Mouse (Mus musculus): Measurements from ENCODE around the gene Mamstr. TPM values are rescaled to one million over a fixed set of nuclear protein-coding genes. Genes with fewer than 3 reads are reported as not detected.

Gene Mamstr
- 5.6 and 6.5 TPM in 2 replicates for total RNA-seq (2014; rRNA removed; ENCODE audit: low replicate concordance)
- polyA plus RNA-seq (2015; fragmentation: Nextera tagmentation; extraction: Ambion mirVana): 7.2 and 7.7 TPM in 2 replicates

DNA sequence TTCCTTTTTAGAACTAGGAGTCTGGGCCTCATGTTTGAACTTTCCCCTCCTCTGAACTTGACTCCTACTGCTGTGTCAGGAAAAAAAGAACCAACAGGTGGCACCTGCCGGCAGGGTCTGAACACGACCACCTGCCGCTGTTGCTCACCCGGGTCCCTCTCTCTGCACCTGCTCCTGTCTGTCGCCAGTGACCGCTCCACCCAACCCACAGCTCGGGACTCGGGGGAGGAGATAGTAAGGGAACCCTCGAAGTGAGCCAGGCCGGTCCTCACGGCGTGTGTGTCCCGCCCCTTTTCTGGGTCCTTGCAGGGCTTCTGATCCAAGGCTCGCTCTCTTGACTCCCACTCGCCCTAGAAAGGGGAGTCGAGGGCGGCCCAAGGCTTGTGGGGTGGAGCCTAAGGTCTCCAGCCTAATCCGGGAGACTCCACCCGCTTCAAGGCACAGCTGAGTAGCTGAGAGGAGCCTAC, at the start of gene Mamstr:
Gene Mamstr (plus strand): TSS at position 417 of the 467 bp plus-strand sequence.
- no peak for TF ChIP-seq EP300 (IDR thresholded peaks at IDR 0.05; ENCODE audit: low read depth)
- TF ChIP-seq CTCF (IDR thresholded peaks at IDR 0.05; ENCODE audit: low read depth): no peak
- H3K9ac ChIP-seq (replicated peaks; ENCODE audit: low read depth, low read length): no peak within 1 kb of the TSS
- peak within 1 kb of the TSS; percentile 76 for H3K27ac ChIP-seq (ENCODE audit: low read depth)
- no peaks in the 10 kb centered on the region for H3K27me3 ChIP-seq (ENCODE audit: control insufficient read depth, insufficient read depth, low read length)
- no peaks in the 10 kb centered on the region for H3K9me3 ChIP-seq (replicated peaks; ENCODE audit: control insufficient read depth, low read length)
- DNase-seq (ENCODE audit: low spot score) (no peak), ATAC-seq (ENCODE audit: insufficient read depth, low read depth) (no peak)
- peaks cover 17% of the 10 kb centered on the region for H3K36me3 ChIP-seq (replicated peaks; ENCODE audit: control insufficient read depth, insufficient read depth, low read length)
- no peak within 1 kb of the TSS for H3K4me3 ChIP-seq (ENCODE audit: low read depth, low read length)
- no peak within 1 kb of the TSS for H3K4me2 ChIP-seq (ENCODE audit: low read depth, low read length)
- 41% methylated on average over 17 of the region's 19 CpGs for WGBS
- H3K4me1 ChIP-seq (ENCODE audit: control insufficient read depth, insufficient read depth): peaks cover 40% of the 10 kb centered on the region

DNA sequence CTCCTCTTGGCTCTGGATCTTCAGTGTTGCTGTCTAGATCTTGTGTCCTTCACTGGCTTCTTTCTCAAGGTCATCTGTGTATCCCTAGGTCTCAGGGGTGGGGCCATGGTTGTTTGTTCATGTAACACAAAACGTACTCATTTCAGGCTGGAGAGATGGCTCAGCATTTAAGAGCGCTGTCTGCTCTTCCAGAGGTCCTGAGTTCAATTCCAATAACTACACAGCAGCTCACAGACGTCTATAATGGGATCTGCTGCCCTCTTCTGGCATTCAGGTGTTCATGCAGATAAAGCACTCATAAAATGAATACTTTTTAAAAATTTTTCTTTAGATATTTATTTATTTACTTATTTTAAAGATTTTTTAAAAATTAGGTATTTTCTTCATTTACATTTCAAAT, 48.9 kb upstream of the Mamstr start:
- 65% methylated on average over 3 of the region's 3 CpGs for WGBS
- Histone ChIP-seq H3K27ac (ENCODE audit: low read depth) (no peak overlapping the region), H3K9me3 (replicated peaks; ENCODE audit: control insufficient read depth, low read length) (no peaks in the 10 kb centered on the region), H3K36me3 (replicated peaks; ENCODE audit: control insufficient read depth, insufficient read depth, low read length) (peaks cover 9% of the 10 kb centered on the region; the same call in 1 of the 2 replicates), H3K4me3 (ENCODE audit: low read depth, low read length) (no peak overlapping the region), H3K9ac (replicated peaks; ENCODE audit: low read depth, low read length) (no peak overlapping the region), H3K4me2 (ENCODE audit: low read depth, low read length) (no peak overlapping the region), H3K27me3 (ENCODE audit: control insufficient read depth, insufficient read depth, low read length) (no peaks in the 10 kb centered on the region), H3K4me1 (ENCODE audit: control insufficient read depth, insufficient read depth) (no peaks in the 10 kb centered on the region)
- DNase-seq (ENCODE audit: low spot score): no peak
- TF ChIP-seq EP300 (IDR thresholded peaks at IDR 0.05; ENCODE audit: low read depth) (no peak), CTCF (IDR thresholded peaks at IDR 0.05; ENCODE audit: low read depth) (peak; percentile 22; the same call in 1 of the 2 replicates)
- no peak for ATAC-seq (ENCODE audit: insufficient read depth, low read depth)

DNA sequence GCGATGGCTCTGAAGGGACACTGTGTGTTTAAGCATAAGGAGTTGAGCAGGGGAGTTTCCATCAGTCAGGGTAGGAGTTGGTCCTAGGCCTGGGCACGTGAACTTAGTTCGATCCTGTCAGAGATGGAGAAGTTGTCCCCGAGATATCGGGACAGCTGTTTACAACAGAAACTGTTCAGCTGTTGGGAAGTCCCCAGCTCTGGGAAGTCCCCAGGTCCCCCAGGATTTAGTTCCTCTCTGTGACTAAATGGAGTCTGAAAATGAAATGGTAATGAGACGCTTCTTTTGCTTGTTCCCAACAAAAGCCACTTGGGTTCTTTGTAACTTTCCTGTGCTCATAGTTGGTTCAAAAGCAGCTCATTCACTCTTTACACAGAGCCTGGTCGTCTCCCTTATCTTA, 47.9 kb upstream of the Mamstr start:
- ATAC-seq (ENCODE audit: insufficient read depth, low read depth): no peak
- Histone ChIP-seq H3K4me1 (ENCODE audit: control insufficient read depth, insufficient read depth) (no peaks in the 10 kb centered on the region), H3K4me2 (ENCODE audit: low read depth, low read length) (no peak overlapping the region), H3K9me3 (replicated peaks; ENCODE audit: control insufficient read depth, low read length) (no peaks in the 10 kb centered on the region), H3K9ac (replicated peaks; ENCODE audit: low read depth, low read length) (no peak overlapping the region), H3K27ac (ENCODE audit: low read depth) (no peak overlapping the region), H3K4me3 (ENCODE audit: low read depth, low read length) (no peak overlapping the region), H3K27me3 (ENCODE audit: control insufficient read depth, insufficient read depth, low read length) (no peaks in the 10 kb centered on the region), H3K36me3 (replicated peaks; ENCODE audit: control insufficient read depth, insufficient read depth, low read length) (0 out of 2 replicates have a peak, but pooled peaks cover 4% of the 10 kb centered on the region)
- no peak for DNase-seq (ENCODE audit: low spot score)
- 69% methylated on average over 7 of the region's 7 CpGs for WGBS
- TF ChIP-seq EP300 (IDR thresholded peaks at IDR 0.05; ENCODE audit: low read depth) (no peak), CTCF (IDR thresholded peaks at IDR 0.05; ENCODE audit: low read depth) (no peak)

DNA sequence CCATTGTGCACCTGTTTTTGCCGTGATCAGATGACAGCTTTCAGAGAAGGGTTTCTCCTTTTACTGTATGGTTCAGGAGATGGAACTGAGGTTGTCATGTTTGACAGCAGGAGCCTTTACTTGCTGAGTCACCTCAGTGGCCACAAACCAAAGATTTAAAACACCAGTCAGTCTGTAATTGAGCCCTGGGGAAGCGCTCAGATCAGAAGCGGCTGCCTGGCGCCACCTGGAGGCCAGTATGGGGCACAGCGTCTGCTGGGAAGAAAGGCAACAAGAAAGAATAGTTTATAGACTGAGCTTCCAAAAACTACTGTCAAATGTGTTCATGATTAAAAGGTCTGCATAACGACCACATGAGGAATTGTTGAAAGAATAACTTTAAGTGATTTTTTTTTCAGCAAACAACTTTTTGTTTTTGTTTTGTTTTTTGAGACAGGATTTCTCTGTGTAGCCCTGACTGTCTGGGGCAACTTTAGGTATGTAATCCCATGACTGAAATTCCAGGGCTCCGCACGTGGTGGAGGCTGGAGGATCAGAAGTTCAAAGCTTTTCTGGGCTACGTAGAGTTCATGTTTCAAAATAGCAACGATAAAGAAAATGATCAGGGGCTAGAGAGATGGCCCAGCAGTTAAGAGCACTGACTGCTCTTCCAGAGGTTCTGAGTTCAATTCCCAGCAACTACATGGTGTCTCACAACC, 46.5 kb upstream of the Mamstr start:
- Histone ChIP-seq H3K4me2 (ENCODE audit: low read depth, low read length) (no peak overlapping the region), H3K4me1 (ENCODE audit: control insufficient read depth, insufficient read depth) (no peaks in the 10 kb centered on the region), H3K27ac (ENCODE audit: low read depth) (no peak overlapping the region), H3K27me3 (ENCODE audit: control insufficient read depth, insufficient read depth, low read length) (no peaks in the 10 kb centered on the region), H3K36me3 (replicated peaks; ENCODE audit: control insufficient read depth, insufficient read depth, low read length) (no peaks in the 10 kb centered on the region), H3K9ac (replicated peaks; ENCODE audit: low read depth, low read length) (no peak overlapping the region), H3K9me3 (replicated peaks; ENCODE audit: control insufficient read depth, low read length) (no peaks in the 10 kb centered on the region), H3K4me3 (ENCODE audit: low read depth, low read length) (no peak overlapping the region)
- DNase-seq (ENCODE audit: low spot score): peak; percentile 73
- 0 out of 2 replicates have a peak, but pooled peaks have one; percentile 33 for TF ChIP-seq EP300 (IDR thresholded peaks at IDR 0.05; ENCODE audit: low read depth)
- peak; percentile 89 for TF ChIP-seq CTCF (IDR thresholded peaks at IDR 0.05; ENCODE audit: low read depth)
- no peak for ATAC-seq (ENCODE audit: insufficient read depth, low read depth)
- 15% methylated on average over 10 of the region's 10 CpGs for WGBS

DNA sequence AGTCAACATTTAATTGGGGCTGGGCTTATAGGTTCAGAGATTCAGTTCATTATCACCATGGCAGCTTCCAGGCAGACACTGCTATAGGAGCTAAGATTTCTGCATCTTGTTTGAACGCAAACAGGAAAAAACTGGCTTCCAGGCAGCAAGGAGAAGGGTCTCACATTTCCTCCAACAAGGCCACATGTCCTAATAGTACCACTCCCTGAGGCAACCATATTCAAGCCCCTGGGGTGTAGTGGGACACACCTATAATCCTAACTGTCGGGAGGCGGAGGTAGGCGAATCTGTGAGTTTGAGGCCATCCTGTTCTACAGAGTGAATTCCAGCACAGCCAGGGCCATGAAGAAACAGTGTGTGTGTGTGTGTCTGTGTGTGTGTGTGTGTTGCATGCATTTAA, 44.6 kb upstream of the Mamstr start:
- ATAC-seq (ENCODE audit: insufficient read depth, low read depth) (no peak), DNase-seq (ENCODE audit: low spot score) (no peak)
- no peaks in the 10 kb centered on the region for H3K36me3 ChIP-seq (replicated peaks; ENCODE audit: control insufficient read depth, insufficient read depth, low read length)
- whole genome bisulfite sequencing: 83% methylated on average over 4 of the region's 4 CpGs
- TF ChIP-seq EP300 (IDR thresholded peaks at IDR 0.05; ENCODE audit: low read depth): no peak
- TF ChIP-seq CTCF (IDR thresholded peaks at IDR 0.05; ENCODE audit: low read depth): no peak
- H3K27me3 ChIP-seq (ENCODE audit: control insufficient read depth, insufficient read depth, low read length): no peaks in the 10 kb centered on the region
- no peak overlapping the region for H3K9ac ChIP-seq (replicated peaks; ENCODE audit: low read depth, low read length)
- no peaks in the 10 kb centered on the region; the same call in 1 of the 2 replicates for H3K4me1 ChIP-seq (ENCODE audit: control insufficient read depth, insufficient read depth)
- no peaks in the 10 kb centered on the region for H3K9me3 ChIP-seq (replicated peaks; ENCODE audit: control insufficient read depth, low read length)
- H3K4me2 ChIP-seq (ENCODE audit: low read depth, low read length): no peak overlapping the region
- no peak overlapping the region for H3K4me3 ChIP-seq (ENCODE audit: low read depth, low read length)
- no peak overlapping the region for H3K27ac ChIP-seq (ENCODE audit: low read depth)

Measured in heart, postnatal 0 days (tissue).